9 mouse cellular contexts compared by ENCODE assay signal in genomic region chr14:34106389-34107062, GRCm38 (mm10). TPM values are rescaled to one million over a fixed set of nuclear protein-coding genes. Genes with fewer than 3 reads are reported as not detected.
DNase-seq lines count a peak whose midpoint lies in the region; ATAC-seq and TF ChIP-seq lines count a peak whose summit lies in the region.
"Had no signal": no experiment of that assay in that cellular context is flagged by ENCODE, and none has a peak within 500 bp of the region (broad histone marks: within the 10 kb centered on the region; RNA-seq: fewer than 3 reads in every experiment).

No protein-coding gene starts in this region.

- 56% methylated on average over 11 of the region's 12 CpGs for WGBS in heart, postnatal 0 days
- 63% methylated on average over 12 of the region's 12 CpGs for WGBS in lung, adult 2 months
- WGBS in forebrain, embryonic 16.5 days = 62% methylated on average over 12 of the region's 12 CpGs

- no peaks in the 10 kb centered on the region for H3K9me3 ChIP-seq in heart, postnatal 0 days (replicated peaks; ENCODE audit: control insufficient read depth, low read length)
- no peaks in the 10 kb centered on the region for H3K9me3 ChIP-seq in G1E (replicated peaks)
- no peaks in the 10 kb centered on the region for H3K9me3 ChIP-seq in forebrain, embryonic 16.5 days (ENCODE audit: control insufficient read depth, low read length)

- TF ChIP-seq EP300 in heart, postnatal 0 days (IDR thresholded peaks at IDR 0.05; ENCODE audit: low read depth) = no peak

- DNase-seq in heart, postnatal 0 days (ENCODE audit: low spot score) = no peak
- no peak for DNase-seq in heart, adult 9 months (ENCODE audit: low spot score in 2 of 2)
- DNase-seq in 3T3-L1 (ENCODE audit: low read depth, low spot score) (peak; percentile 50), G1E (ENCODE audit: low spot score) (peak; percentile 4)
- peak; percentile 13 for DNase-seq in forelimb bud, embryonic 11.5 days (ENCODE audit: low read depth, low spot score)
- peak; percentile 44 for DNase-seq in lung, adult 2 months
- peak; percentile 7 to 13 for DNase-seq in thymus, postnatal 36 days

- no peak overlapping the region for H3K4me3 ChIP-seq in heart, postnatal 0 days (ENCODE audit: low read depth, low read length)
- no peak overlapping the region for H3K4me3 ChIP-seq in G1E (ENCODE audit: low read depth, low read length)
- H3K4me3 ChIP-seq in lung, adult 2 months (replicated peaks; ENCODE audit: extremely low read depth, low read depth, low read length) = no peak overlapping the region
- no peak overlapping the region for H3K4me3 ChIP-seq in forebrain, embryonic 16.5 days (replicated peaks; ENCODE audit: low read length)

- no peak; the same call in 1 of the 2 replicates for ATAC-seq in heart, postnatal 0 days (ENCODE audit: insufficient read depth, low read depth)
- ATAC-seq in G1E (ENCODE audit: extremely low read depth, insufficient number of reproducible peaks, low FRiP score, poor library complexity, severe bottlenecking) = no peak
- ATAC-seq in forebrain, embryonic 16.5 days = no peak

- H3K36me3 ChIP-seq in heart, postnatal 0 days (replicated peaks; ENCODE audit: control insufficient read depth, insufficient read depth, low read length) = no peaks in the 10 kb centered on the region
- H3K36me3 ChIP-seq in G1E (replicated peaks) = no peaks in the 10 kb centered on the region
- no peaks in the 10 kb centered on the region for H3K36me3 ChIP-seq in forebrain, embryonic 16.5 days (ENCODE audit: control insufficient read depth, insufficient read depth)

- no peaks in the 10 kb centered on the region for H3K27me3 ChIP-seq in heart, postnatal 0 days (ENCODE audit: control insufficient read depth, insufficient read depth, low read length)
- H3K27me3 ChIP-seq in G1E (ENCODE audit: insufficient read depth, low read length) = no peaks in the 10 kb centered on the region
- no peaks in the 10 kb centered on the region for H3K27me3 ChIP-seq in forebrain, embryonic 16.5 days (replicated peaks; ENCODE audit: control insufficient read depth, insufficient read depth, low read length)

- H3K9ac ChIP-seq in heart, postnatal 0 days (replicated peaks; ENCODE audit: low read depth, low read length) = no peak overlapping the region
- H3K9ac ChIP-seq in forebrain, embryonic 16.5 days (replicated peaks; ENCODE audit: low read depth, low read length) = no peak overlapping the region

- TF ChIP-seq CTCF in heart, postnatal 0 days (IDR thresholded peaks at IDR 0.05; ENCODE audit: low read depth) = peak; percentile 58
- TF ChIP-seq CTCF in G1E (IDR thresholded peaks at IDR 0.05; ENCODE audit: low read depth, low read length) = peak; percentile 48
- peak; percentile 59 for TF ChIP-seq CTCF in lung, adult 2 months (IDR thresholded peaks at IDR 0.05; ENCODE audit: insufficient read depth, low read length)

- H3K4me1 ChIP-seq in heart, postnatal 0 days (ENCODE audit: control insufficient read depth, insufficient read depth) = no peaks in the 10 kb centered on the region
- no peaks in the 10 kb centered on the region for H3K4me1 ChIP-seq in G1E (ENCODE audit: insufficient read depth, low read depth, low read length)
- no peaks in the 10 kb centered on the region; the same call in 1 of the 2 replicates for H3K4me1 ChIP-seq in lung, adult 2 months (ENCODE audit: control insufficient read depth, insufficient read depth, low read length)
- no peaks in the 10 kb centered on the region for H3K4me1 ChIP-seq in forebrain, embryonic 16.5 days (replicated peaks; ENCODE audit: control insufficient read depth, insufficient read depth, low read length)

- H3K4me2 ChIP-seq in heart, postnatal 0 days (ENCODE audit: low read depth, low read length) = no peak overlapping the region
- H3K4me2 ChIP-seq in forebrain, embryonic 16.5 days (ENCODE audit: low read length) = no peak overlapping the region

- no peak for TF ChIP-seq POLR2A in lung, adult 2 months (IDR thresholded peaks at IDR 0.05; ENCODE audit: borderline replicate concordance, extremely low read depth, low read depth, low read length)

- H3K27ac ChIP-seq in heart, postnatal 0 days (ENCODE audit: low read depth) = no peak overlapping the region
- no peak overlapping the region for H3K27ac ChIP-seq in forebrain, embryonic 16.5 days (ENCODE audit: low read length)

RNA-seq across cellular contexts. Expression of gene A630023A22Rik, which starts 4.0 kb away (rescaled TPM):
- total RNA-seq in heart, postnatal 0 days (2014; rRNA removed; ENCODE audit: low replicate concordance) = not detected in 2 replicates
- not detected in 2 replicates for polyA plus RNA-seq in heart, postnatal 0 days (2015; fragmentation: Nextera tagmentation; extraction: Ambion mirVana)
- total RNA-seq in G1E (2014; fragmentation: Nextera tagmentation) = not detected in 2 replicates
- 0.11 TPM in 1 of 2 replicates, not detected in the other for total RNA-seq in G1E (2017)
- not detected in 2 replicates for polyA plus RNA-seq in G1E (2012)
- polyA plus RNA-seq in lung, adult 2 months (2012; rRNA removed) = not detected in 2 replicates
- not detected in 2 replicates for polyA plus RNA-seq in forebrain, embryonic 16.5 days (2015; fragmentation: Nextera tagmentation; extraction: Ambion mirVana)
- total RNA-seq: left cerebral cortex, postnatal 10 days had no signal

RNA-seq across cellular contexts. Expression of gene Anxa8, which starts 20.7 kb away (rescaled TPM):
- total RNA-seq in heart, postnatal 0 days (2014; rRNA removed; ENCODE audit: low replicate concordance) = 4.8 and 5.5 TPM in 2 replicates
- polyA plus RNA-seq in heart, postnatal 0 days (2015; fragmentation: Nextera tagmentation; extraction: Ambion mirVana) = 1.7 and 2.3 TPM in 2 replicates
- total RNA-seq in G1E (2014; fragmentation: Nextera tagmentation) (not detected in 2 replicates), G1E (2017) (not detected in 2 replicates)
- polyA plus RNA-seq in G1E (2012) = not detected in 2 replicates
- polyA plus RNA-seq in lung, adult 2 months (2012; rRNA removed) = 13.1 and 21.8 TPM in 2 replicates
- 0.37 TPM in 1 of 2 replicates, not detected in the other for polyA plus RNA-seq in forebrain, embryonic 16.5 days (2015; fragmentation: Nextera tagmentation; extraction: Ambion mirVana)

RNA-seq across cellular contexts. Expression of gene Npy4r, which starts 45.8 kb away (rescaled TPM):
- not detected in 2 replicates for total RNA-seq in heart, postnatal 0 days (2014; rRNA removed; ENCODE audit: low replicate concordance)
- 0.04 and 0.08 TPM in 2 replicates for polyA plus RNA-seq in heart, postnatal 0 days (2015; fragmentation: Nextera tagmentation; extraction: Ambion mirVana)
- not detected in 2 replicates for total RNA-seq in G1E (2014; fragmentation: Nextera tagmentation)
- total RNA-seq in G1E (2017) = 0.06 and 0.11 TPM in 2 replicates
- not detected in 2 replicates for polyA plus RNA-seq in G1E (2012)
- polyA plus RNA-seq in lung, adult 2 months (2012; rRNA removed) = 0.14 TPM in 2 replicates
- 0.11 TPM in 2 replicates for polyA plus RNA-seq in forebrain, embryonic 16.5 days (2015; fragmentation: Nextera tagmentation; extraction: Ambion mirVana)
- total RNA-seq: left cerebral cortex, postnatal 10 days had no signal

RNA-seq across cellular contexts. Expression of gene Antxrl, which starts 54.0 kb away (rescaled TPM):
- not detected in 2 replicates for total RNA-seq in heart, postnatal 0 days (2014; rRNA removed; ENCODE audit: low replicate concordance)
- not detected in 2 replicates for polyA plus RNA-seq in heart, postnatal 0 days (2015; fragmentation: Nextera tagmentation; extraction: Ambion mirVana)
- total RNA-seq in G1E (2014; fragmentation: Nextera tagmentation) (not detected in 2 replicates), G1E (2017) (0.11 and 0.17 TPM in 2 replicates)
- not detected in 2 replicates for polyA plus RNA-seq in G1E (2012)
- not detected in 2 replicates for polyA plus RNA-seq in lung, adult 2 months (2012; rRNA removed)
- polyA plus RNA-seq in forebrain, embryonic 16.5 days (2015; fragmentation: Nextera tagmentation; extraction: Ambion mirVana) = not detected in 2 replicates
- total RNA-seq: left cerebral cortex, postnatal 10 days had no signal

Comparison
In these comparisons a context has a peak if more than half of its experiments do, and no peak if none do; other contexts are left out.
1. DNase-seq: peak in 3T3-L1 (single experiment), G1E (single experiment), forelimb bud, embryonic 11.5 days (single experiment), lung, adult 2 months (single experiment) and thymus, postnatal 36 days (2 of 2); none in heart, postnatal 0 days (single experiment) and heart, adult 9 months (0 of 2).
2. Peak in every context shown above with its lines, with median percentiles within 50 percentile points of each other: CTCF ChIP-seq.